Mouse (Mus musculus): ENCODE results near the gene Pabpc6. TPM values are rescaled to one million over a fixed set of nuclear protein-coding genes. Genes with fewer than 3 reads are reported as not detected.

The Pabpc6 gene
- polyA plus RNA-seq, 2 experiments from 2014 or later = not detected

Other genes with a start within 250 kb of the Pabpc6 start
- not detected for gene Gm17728, start 247.7 kb downstream of the Pabpc6 start, polyA plus RNA-seq (2017; shearing (Covaris generic))